In genomic region chr7:46422052-46422763, GRCm38 (mm10) we compare ENCODE assay signal across 12 mouse cellular contexts. TPM values are rescaled to one million over a fixed set of nuclear protein-coding genes. Genes with fewer than 3 reads are reported as not detected.
DNase-seq lines count a peak whose midpoint lies in the region; ATAC-seq and TF ChIP-seq lines count a peak whose summit lies in the region.
"Had no signal": no experiment of that assay in that cellular context is flagged by ENCODE, and none has a peak within 500 bp of the region (broad histone marks: within the 10 kb centered on the region; RNA-seq: fewer than 3 reads in every experiment).

No protein-coding gene starts in this region.

- H3K36me3 ChIP-seq in hindbrain, embryonic 16.5 days (ENCODE audit: control insufficient read depth, insufficient read depth, low read length) = no peaks in the 10 kb centered on the region
- no peaks in the 10 kb centered on the region for H3K36me3 ChIP-seq in neural tube, embryonic 13.5 days
- H3K36me3 ChIP-seq in intestine, embryonic 16.5 days (ENCODE audit: control insufficient read depth, insufficient read depth, low read length) = no peaks in the 10 kb centered on the region
- H3K36me3 ChIP-seq in intestine, postnatal 0 days (ENCODE audit: control insufficient read depth, insufficient read depth) = no peaks in the 10 kb centered on the region

- no peaks in the 10 kb centered on the region for H3K9me3 ChIP-seq in hindbrain, embryonic 16.5 days (ENCODE audit: control insufficient read depth, low read length)
- H3K9me3 ChIP-seq in neural tube, embryonic 13.5 days = no peaks in the 10 kb centered on the region
- no peaks in the 10 kb centered on the region for H3K9me3 ChIP-seq in intestine, embryonic 16.5 days (ENCODE audit: control insufficient read depth, low read length)
- H3K9me3 ChIP-seq in intestine, postnatal 0 days (ENCODE audit: control insufficient read depth) = no peaks in the 10 kb centered on the region

- H3K4me1 ChIP-seq in hindbrain, embryonic 16.5 days (ENCODE audit: control insufficient read depth, insufficient read depth, low read depth, low read length) = peaks cover 36% of the 10 kb centered on the region
- H3K4me1 ChIP-seq in neural tube, embryonic 13.5 days (replicated peaks) = peaks cover 45% of the 10 kb centered on the region
- no peaks in the 10 kb centered on the region for H3K4me1 ChIP-seq in intestine, embryonic 16.5 days (ENCODE audit: control insufficient read depth, insufficient read depth, low read length)
- no peaks in the 10 kb centered on the region for H3K4me1 ChIP-seq in intestine, postnatal 0 days (replicated peaks; ENCODE audit: control insufficient read depth, insufficient read depth, low read length)

- no peaks in the 10 kb centered on the region for H3K27me3 ChIP-seq in hindbrain, embryonic 16.5 days (replicated peaks; ENCODE audit: control insufficient read depth, insufficient read depth, low read length)
- H3K27me3 ChIP-seq in neural tube, embryonic 13.5 days = no peaks in the 10 kb centered on the region
- no peaks in the 10 kb centered on the region for H3K27me3 ChIP-seq in intestine, embryonic 16.5 days (replicated peaks; ENCODE audit: control insufficient read depth, insufficient read depth, low read length)
- no peaks in the 10 kb centered on the region for H3K27me3 ChIP-seq in intestine, postnatal 0 days (replicated peaks; ENCODE audit: control insufficient read depth, insufficient read depth, low read length)

- H3K9ac ChIP-seq in hindbrain, embryonic 16.5 days (ENCODE audit: low read depth, low read length) = no peak overlapping the region
- H3K9ac ChIP-seq in neural tube, embryonic 13.5 days = no peak overlapping the region
- H3K9ac ChIP-seq in intestine, embryonic 16.5 days (ENCODE audit: low read depth, low read length) = no peak overlapping the region
- H3K9ac ChIP-seq in intestine, postnatal 0 days (ENCODE audit: low read depth, low read length) = no peak overlapping the region

- peak overlapping the region; percentile 54 for H3K27ac ChIP-seq in hindbrain, embryonic 16.5 days (ENCODE audit: low read depth, low read length)
- H3K27ac ChIP-seq in neural tube, embryonic 13.5 days (replicated peaks) = peak overlapping the region; percentile 68
- no peak overlapping the region for H3K27ac ChIP-seq in intestine, embryonic 16.5 days (ENCODE audit: low read length)
- no peak overlapping the region for H3K27ac ChIP-seq in intestine, postnatal 0 days (ENCODE audit: low read depth, low read length)

- DNase-seq in left cerebral cortex, postnatal 14 days (ENCODE audit: low spot score in 2 of 2) = peak; percentile 60 to 78
- DNase-seq in left cerebral cortex, adult 11 months (ENCODE audit: low spot score) = no peak
- DNase-seq in embryo, embryonic 9.5 days (ENCODE audit: extremely low spot score) = peak; percentile 27

- ATAC-seq in hindbrain, embryonic 16.5 days = peak; percentile 63
- ATAC-seq in neural tube, embryonic 13.5 days (ENCODE audit: low read depth) = peak; percentile 57
- no peak for ATAC-seq in intestine, embryonic 16.5 days
- ATAC-seq in monocyte, adult 5-6 weeks (replicated peaks; ENCODE audit: insufficient number of reproducible peaks, low FRiP score, low TSS enrichment, poor library complexity, severe bottlenecking) = no peak
- ATAC-seq in intestine, postnatal 0 days = no peak

- no peak overlapping the region for H3K4me3 ChIP-seq in hindbrain, embryonic 16.5 days (ENCODE audit: low read length)
- no peak overlapping the region for H3K4me3 ChIP-seq in neural tube, embryonic 13.5 days
- H3K4me3 ChIP-seq in intestine, embryonic 16.5 days (ENCODE audit: low read length) = no peak overlapping the region
- no peak overlapping the region for H3K4me3 ChIP-seq in intestine, postnatal 0 days (ENCODE audit: low read depth, low read length)

- 28% methylated on average over 8 of the region's 8 CpGs for WGBS in hindbrain, embryonic 16.5 days
- 36% methylated on average over 8 of the region's 8 CpGs for WGBS in neural tube, embryonic 13.5 days
- 67% methylated on average over 8 of the region's 8 CpGs for WGBS in intestine, embryonic 16.5 days
- WGBS in intestine, postnatal 0 days = 63% methylated on average over 8 of the region's 8 CpGs

- intact Hi-C loops in left cerebral cortex, postnatal 14 days (cut with DNase I) = no loop called here

- peak overlapping the region; percentile 33 for H3K4me2 ChIP-seq in hindbrain, embryonic 16.5 days (ENCODE audit: low read length)
- H3K4me2 ChIP-seq in neural tube, embryonic 13.5 days = peak overlapping the region; percentile 5
- no peak overlapping the region for H3K4me2 ChIP-seq in intestine, embryonic 16.5 days (ENCODE audit: low read depth, low read length)
- no peak overlapping the region for H3K4me2 ChIP-seq in intestine, postnatal 0 days (replicated peaks; ENCODE audit: low read depth)

- no peak for TF ChIP-seq CTCF in intestine, postnatal 0 days (IDR thresholded peaks at IDR 0.05; ENCODE audit: low read depth)

RNA-seq across cellular contexts. Expression of gene Kcnc1, which starts 25.9 kb away (rescaled TPM):
- total RNA-seq in left cerebral cortex, postnatal 14 days (2021) = 10 to 100 TPM; 85.9 to 88.0 TPM
- 13.4 and 14.5 TPM in 2 replicates for polyA plus RNA-seq in hindbrain, embryonic 16.5 days (2015; fragmentation: Nextera tagmentation; extraction: Ambion mirVana)
- polyA plus RNA-seq in neural tube, embryonic 13.5 days (2015; fragmentation: Nextera tagmentation; extraction: Ambion mirVana) = 8.5 and 12.2 TPM in 2 replicates
- polyA plus RNA-seq in intestine, embryonic 16.5 days (2015; fragmentation: Nextera tagmentation; extraction: Ambion mirVana) = 0.27 and 0.50 TPM in 2 replicates
- 0.11 to 0.19 TPM in 2 of 3 replicates, not detected in the other for total RNA-seq in monocyte, adult 5-6 weeks (2017)
- polyA plus RNA-seq in intestine, postnatal 0 days (2015; fragmentation: Nextera tagmentation; extraction: Ambion mirVana) = 0.39 and 0.72 TPM in 2 replicates
- polyA plus RNA-seq: kidney, embryonic 16.5 days; liver, adult 2 months had no signal

RNA-seq across cellular contexts. Expression of gene Myod1, which starts 45.9 kb away (rescaled TPM):
- total RNA-seq in left cerebral cortex, postnatal 14 days (2021) = not detected
- 0.19 and 1.9 TPM in 2 replicates for polyA plus RNA-seq in hindbrain, embryonic 16.5 days (2015; fragmentation: Nextera tagmentation; extraction: Ambion mirVana)
- 2.2 and 8.1 TPM in 2 replicates for polyA plus RNA-seq in neural tube, embryonic 13.5 days (2015; fragmentation: Nextera tagmentation; extraction: Ambion mirVana)
- polyA plus RNA-seq in intestine, embryonic 16.5 days (2015; fragmentation: Nextera tagmentation; extraction: Ambion mirVana) = 0.07 and 0.12 TPM in 2 replicates
- total RNA-seq in monocyte, adult 5-6 weeks (2017) = not detected in 3 replicates
- not detected in 2 replicates for polyA plus RNA-seq in intestine, postnatal 0 days (2015; fragmentation: Nextera tagmentation; extraction: Ambion mirVana)
- total RNA-seq: heart, postnatal 14 days; liver, adult 2 months; megakaryocyte progenitor cell, adult 5-6 weeks had no signal
- polyA plus RNA-seq: liver, adult 2 months had no signal

Comparison
In these comparisons a context has a peak if more than half of its experiments do, and no peak if none do; other contexts are left out.
1. ATAC-seq: peak in hindbrain, embryonic 16.5 days (single experiment) and neural tube, embryonic 13.5 days (single experiment); none in intestine, embryonic 16.5 days (single experiment), monocyte, adult 5-6 weeks (single experiment) and intestine, postnatal 0 days (single experiment).
2. H3K27ac ChIP-seq: peak in hindbrain, embryonic 16.5 days (single experiment) and neural tube, embryonic 13.5 days (single experiment); none in intestine, embryonic 16.5 days (single experiment) and intestine, postnatal 0 days (single experiment).
3. H3K4me2 ChIP-seq: peak in hindbrain, embryonic 16.5 days (single experiment) and neural tube, embryonic 13.5 days (single experiment); none in intestine, embryonic 16.5 days (single experiment) and intestine, postnatal 0 days (single experiment).